Mouse (Mus musculus) kidney, adult 2 months (tissue): ENCODE data around the gene Epas1.

Experiments
- CTCF ChIP-seq: fragments of 200-500 bp; conservative IDR thresholded peaks from 2 replicates; pipeline ENCODE4 v1.5.1; 2011; ENCODE audit warnings: low read depth, mild to moderate bottlenecking, control low read depth, low read length, moderate library complexity, mixed read lengths; ENCODE audit not compliant: insufficient read depth, insufficient read length
- POLR2A ChIP-seq: fragments of 200-500 bp; IDR thresholded peaks from one replicate; pipeline ENCODE4 v1.6.1; 2011; ENCODE audit warnings: low read depth, low read length, control low read depth

GRCm38 (mm10) chr17:86724786-86725415, 28.6 kb upstream of the Epas1 start:
- no peak for TF ChIP-seq CTCF
- no peak for TF ChIP-seq POLR2A
